Mouse (Mus musculus): Measurements from ENCODE around the gene Vmn1r111. TPM values are rescaled to one million over a fixed set of nuclear protein-coding genes. Genes with fewer than 3 reads are reported as not detected.
"Not testable (repeated sequence)": the region's sequence is repeated elsewhere in the genome, so short reads cannot be mapped to it uniquely, and the experiment has no call there.

The Vmn1r111 gene
- total RNA-seq (2021): not detected
- long read RNA-seq, experiment 1: 0 reads
- long read RNA-seq, experiment 2: 0 reads

DNA sequence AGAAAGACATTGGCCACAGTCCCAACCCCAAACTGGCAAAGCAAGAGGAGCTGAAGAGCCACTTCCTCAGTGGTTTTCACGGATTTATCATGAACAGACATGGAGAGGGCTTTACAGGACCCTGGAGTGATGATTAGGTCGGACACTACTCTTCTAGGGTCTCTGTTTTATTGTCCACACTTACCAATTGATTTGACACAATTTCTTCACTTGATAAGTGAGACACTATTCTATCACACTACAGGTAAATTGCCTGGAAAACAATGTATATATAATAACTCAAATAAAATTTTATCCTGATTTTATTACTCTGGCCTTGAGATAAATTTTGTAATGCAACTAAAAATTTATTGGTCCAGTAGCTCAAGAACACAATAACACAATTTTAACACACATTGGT lies at the start of gene Vmn1r111:
TSS of gene Vmn1r111 (minus strand) at position 101 of the 400 bp plus-strand sequence.
- not testable (repeated sequence) for DNase-seq (ENCODE audit: low spot score in 2 of 2)

DNA sequence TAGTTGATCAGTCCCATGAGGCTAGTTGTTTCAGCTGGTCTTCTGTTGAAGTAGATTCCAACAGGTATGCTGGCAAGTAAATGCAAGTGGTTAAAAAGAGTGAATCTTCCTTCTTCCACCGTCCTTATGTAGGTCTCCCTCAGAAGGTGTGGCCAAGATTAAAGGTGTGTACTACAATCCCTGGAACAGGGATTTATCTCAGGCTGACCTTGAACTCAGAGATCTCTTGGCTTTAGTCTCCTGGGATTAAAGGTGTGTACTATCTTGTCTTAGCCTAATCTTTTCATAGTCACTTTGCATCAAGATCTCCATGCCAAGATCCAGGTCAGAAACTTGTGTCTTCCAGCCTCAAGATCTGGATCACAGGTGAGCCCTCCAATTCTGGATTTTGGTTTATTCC lies 27.5 kb upstream of the Vmn1r111 start, which contains the start of gene Gm10668:
TSS of gene Gm10668 (minus strand) at position 101 of the 400 bp plus-strand sequence.
- DNase-seq (ENCODE audit: low spot score in 2 of 2): not testable (repeated sequence)

DNA sequence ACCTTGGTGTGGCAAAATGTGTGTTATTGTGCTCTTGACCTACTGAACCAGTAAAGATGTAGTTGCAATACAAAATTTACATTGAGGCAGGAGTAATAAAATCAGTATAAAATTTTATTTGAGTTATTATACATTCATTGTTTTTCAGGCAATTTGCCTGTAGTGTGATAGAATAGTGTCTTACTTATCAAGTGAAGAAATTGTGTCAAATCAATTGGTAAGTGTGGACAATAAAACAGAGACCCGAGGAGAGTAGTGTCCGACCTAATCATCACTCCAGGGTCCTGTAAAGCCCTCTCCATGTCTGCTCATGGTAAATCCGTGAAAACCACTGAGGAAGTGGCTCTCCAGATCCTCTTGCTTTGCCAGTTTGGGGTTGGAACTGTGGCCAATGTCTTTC lies 34.4 kb downstream of the Vmn1r111 start, which contains the start of gene Vmn1r107:
TSS of gene Vmn1r107 (plus strand) at position 301 of the 400 bp plus-strand sequence.
- DNase-seq (ENCODE audit: low spot score in 2 of 2): not testable (repeated sequence)

Other genes with a start within 250 kb of the Vmn1r111 start
- gene Gm10670, start 228.3 kb downstream of the Vmn1r111 start, total RNA-seq (2021): not detected
- gene Vmn1r103, start 192.7 kb downstream of the Vmn1r111 start, total RNA-seq (2021): not detected
- not detected for gene Vmn1r104, start 169.4 kb downstream of the Vmn1r111 start, total RNA-seq (2021)
- gene Gm5726, start 157.5 kb downstream of the Vmn1r111 start, total RNA-seq (2021): not detected
- gene Gm4141, start 127.0 kb downstream of the Vmn1r111 start, total RNA-seq (2021): not detected
- gene Gm4513, start 104.2 kb downstream of the Vmn1r111 start, total RNA-seq (2021): not detected
- gene Vmn1r107, start 34.3 kb downstream of the Vmn1r111 start, total RNA-seq (2021): not detected
- gene Gm10668, start 27.4 kb upstream of the Vmn1r111 start, total RNA-seq (2021): not detected
- gene Vmn1r112, start 68.0 kb upstream of the Vmn1r111 start, total RNA-seq (2021): not detected
- gene Vmn1r113, start 84.1 kb upstream of the Vmn1r111 start, total RNA-seq (2021): not detected
- not detected for gene Vmn1r114, start 109.0 kb upstream of the Vmn1r111 start, total RNA-seq (2021)
- gene Vmn1r115, start 141.8 kb upstream of the Vmn1r111 start, total RNA-seq (2021): not detected
- gene Vmn1r116, start 169.0 kb upstream of the Vmn1r111 start, total RNA-seq (2021): not detected
- gene Vmn1r117, start 180.9 kb upstream of the Vmn1r111 start, total RNA-seq (2021): not detected
- gene Vmn1r118, start 209.1 kb upstream of the Vmn1r111 start, total RNA-seq (2021): not detected

All from adrenal gland, postnatal 4 days (tissue).